Mouse (Mus musculus): ENCODE measurements around the gene Cnot3. TPM values are rescaled to one million over a fixed set of nuclear protein-coding genes. Genes with fewer than 3 reads are reported as not detected.
"Not testable (repeated sequence)": the region's sequence is repeated elsewhere in the genome, so short reads cannot be mapped to it uniquely, and the experiment has no call there.

The Cnot3 gene
- polyA plus RNA-seq, 1 experiment from 2014 or later = 51.4 TPM

- WGBS = 80% methylated on average over 31 of the region's 31 CpGs
- H3K27ac ChIP-seq = no peak overlapping the region
- no peaks in the 10 kb centered on the region for H3K27me3 ChIP-seq
- H3K36me3 ChIP-seq = peaks cover 25% of the 10 kb centered on the region
- no peaks in the 10 kb centered on the region for H3K4me1 ChIP-seq
- no peak overlapping the region for H3K4me2 ChIP-seq
- no peak overlapping the region for H3K9ac ChIP-seq
- no peak for ATAC-seq (ENCODE audit: borderline replicate concordance, extremely low read depth, low FRiP score, low TSS enrichment)
- no peak overlapping the region for H3K4me3 ChIP-seq
- no peaks in the 10 kb centered on the region for H3K9me3 ChIP-seq
Observed at GRCm38 (mm10) chr7:3685400-3686187, 40.5 kb downstream of the Cnot3 start.

GRCm38 (mm10) chr7:3691919-3692318 lies 46.9 kb downstream of the Cnot3 start:
- peaks cover 13% of the 10 kb centered on the region for H3K36me3 ChIP-seq
- 17% methylated on average over 3 of the region's 3 CpGs for WGBS
- H3K4me3 ChIP-seq = peak overlapping the region; percentile 74
- peak overlapping the region; percentile 88 for H3K9ac ChIP-seq
- H3K27ac ChIP-seq = peak overlapping the region; percentile 99; the same call in 1 of the 2 replicates
- no peaks in the 10 kb centered on the region for H3K27me3 ChIP-seq
- ATAC-seq (ENCODE audit: borderline replicate concordance, extremely low read depth, low FRiP score, low TSS enrichment) = no peak
- H3K4me1 ChIP-seq = peaks cover 22% of the 10 kb centered on the region
- H3K4me2 ChIP-seq = peak overlapping the region; percentile 83
- H3K9me3 ChIP-seq = no peaks in the 10 kb centered on the region

GRCm38 (mm10) chr7:3692382-3692986 lies 47.4 kb downstream of the Cnot3 start, which contains the start of gene Tsen34:
Gene Tsen34, plus strand, starts transcription at chr7:3692863.
- peak within 1 kb of the TSS; percentile 83 for H3K4me2 ChIP-seq
- peaks cover 14% of the 10 kb centered on the region for H3K36me3 ChIP-seq
- no peak; the same call in 1 of the 2 replicates for ATAC-seq (ENCODE audit: borderline replicate concordance, extremely low read depth, low FRiP score, low TSS enrichment)
- H3K27me3 ChIP-seq = no peaks in the 10 kb centered on the region
- H3K4me3 ChIP-seq = peak within 1 kb of the TSS; percentile 74
- peak within 1 kb of the TSS; percentile 99 for H3K27ac ChIP-seq
- WGBS = under 1% methylated on average over 49 of the region's 49 CpGs
- no peaks in the 10 kb centered on the region for H3K9me3 ChIP-seq
- H3K9ac ChIP-seq = peak within 1 kb of the TSS; percentile 88
- H3K4me1 ChIP-seq = peaks cover 22% of the 10 kb centered on the region

GRCm38 (mm10) chr7:3692987-3693808 lies 48.1 kb downstream of the Cnot3 start, which contains the start of gene Mboat7:
Gene Mboat7, minus strand, starts transcription at chr7:3693523.
- under 1% methylated on average over 55 of the region's 55 CpGs for WGBS
- Histone ChIP-seq H3K27ac (peak within 1 kb of the TSS; percentile 99), H3K4me3 (peak within 1 kb of the TSS; percentile 74), H3K36me3 (peaks cover 18% of the 10 kb centered on the region), H3K9me3 (no peaks in the 10 kb centered on the region), H3K9ac (peak within 1 kb of the TSS; percentile 88), H3K4me1 (peaks cover 22% of the 10 kb centered on the region), H3K4me2 (peak within 1 kb of the TSS; percentile 83), H3K27me3 (no peaks in the 10 kb centered on the region)
- ATAC-seq (ENCODE audit: borderline replicate concordance, extremely low read depth, low FRiP score, low TSS enrichment) = peak; percentile 91

GRCm38 (mm10) chr7:3693809-3694075 lies 48.7 kb downstream of the Cnot3 start:
- under 1% methylated on average over 18 of the region's 18 CpGs for WGBS

GRCm38 (mm10) chr7:3694076-3694948 lies 49.2 kb downstream of the Cnot3 start:
- H3K4me3 ChIP-seq = peak overlapping the region; percentile 74
- peak overlapping the region; percentile 99 for H3K27ac ChIP-seq
- peaks cover 22% of the 10 kb centered on the region for H3K4me1 ChIP-seq
- peak; percentile 77 for ATAC-seq (ENCODE audit: borderline replicate concordance, extremely low read depth, low FRiP score, low TSS enrichment)
- under 1% methylated on average over 55 of the region's 55 CpGs for WGBS
- H3K4me2 ChIP-seq = peak overlapping the region; percentile 83
- H3K9me3 ChIP-seq = no peaks in the 10 kb centered on the region
- peaks cover 25% of the 10 kb centered on the region for H3K36me3 ChIP-seq
- H3K9ac ChIP-seq = peak overlapping the region; percentile 88
- H3K27me3 ChIP-seq = no peaks in the 10 kb centered on the region

More at GRCm38 (mm10) chr7:3693809-3694075, 48.7 kb downstream of the Cnot3 start:
- Histone ChIP-seq H3K4me3 (peak overlapping the region; percentile 74), H3K27ac (peak overlapping the region; percentile 99), H3K36me3 (peaks cover 19% of the 10 kb centered on the region), H3K9ac (peak overlapping the region; percentile 88), H3K4me2 (peak overlapping the region; percentile 83), H3K4me1 (peaks cover 22% of the 10 kb centered on the region), H3K27me3 (no peaks in the 10 kb centered on the region), H3K9me3 (no peaks in the 10 kb centered on the region)
- no peak for ATAC-seq (ENCODE audit: borderline replicate concordance, extremely low read depth, low FRiP score, low TSS enrichment)

GRCm38 (mm10) chr7:3694949-3695305 lies 49.9 kb downstream of the Cnot3 start:
- ATAC-seq (ENCODE audit: borderline replicate concordance, extremely low read depth, low FRiP score, low TSS enrichment); H3K27me3 ChIP-seq; H3K9me3 ChIP-seq: not testable (repeated sequence)
- Histone ChIP-seq H3K27ac (peak overlapping the region; percentile 99), H3K36me3 (peaks cover 31% of the 10 kb centered on the region), H3K4me1 (peaks cover 22% of the 10 kb centered on the region), H3K9ac (peak overlapping the region; percentile 88), H3K4me2 (peak overlapping the region; percentile 83), H3K4me3 (peak overlapping the region; percentile 74)
- WGBS = 2% methylated on average over 9 of the region's 9 CpGs

- no peak for ATAC-seq (ENCODE audit: borderline replicate concordance, extremely low read depth, low FRiP score, low TSS enrichment)
- Histone ChIP-seq H3K27me3 (no peaks in the 10 kb centered on the region), H3K9ac (no peak overlapping the region), H3K4me2 (no peak overlapping the region), H3K36me3 (peaks cover 44% of the 10 kb centered on the region), H3K27ac (no peak overlapping the region), H3K9me3 (no peaks in the 10 kb centered on the region), H3K4me1 (peaks cover 15% of the 10 kb centered on the region), H3K4me3 (no peak overlapping the region)
- 94% methylated on average over 6 of the region's 6 CpGs for WGBS
Observed at GRCm38 (mm10) chr7:3698471-3698870, 53.4 kb downstream of the Cnot3 start.

GRCm38 (mm10) chr7:3703148-3703878 lies 58.2 kb downstream of the Cnot3 start:
- peak overlapping the region; percentile 79 for H3K9ac ChIP-seq
- WGBS = 20% methylated on average over 6 of the region's 6 CpGs
- H3K4me2 ChIP-seq = peak overlapping the region; percentile 59
- H3K36me3 ChIP-seq = peaks cover 53% of the 10 kb centered on the region
- ATAC-seq (ENCODE audit: borderline replicate concordance, extremely low read depth, low FRiP score, low TSS enrichment) = peak; percentile 32; the same call in 1 of the 2 replicates
- peak overlapping the region; percentile 69 for H3K4me3 ChIP-seq
- peak overlapping the region; percentile 80 for H3K27ac ChIP-seq
- peaks cover 24% of the 10 kb centered on the region for H3K4me1 ChIP-seq
- no peaks in the 10 kb centered on the region for H3K27me3 ChIP-seq
- H3K9me3 ChIP-seq = no peaks in the 10 kb centered on the region

GRCm38 (mm10) chr7:3703879-3704441 lies 58.9 kb downstream of the Cnot3 start, which contains the start of gene Rps9:
Gene Rps9, plus strand, starts transcription at chr7:3703993.
- Histone ChIP-seq H3K36me3 (peaks cover 46% of the 10 kb centered on the region), H3K9ac (peak within 1 kb of the TSS; percentile 79), H3K4me1 (peaks cover 24% of the 10 kb centered on the region), H3K27me3 (no peaks in the 10 kb centered on the region), H3K4me3 (peak within 1 kb of the TSS; percentile 69), H3K27ac (peak within 1 kb of the TSS; percentile 93), H3K4me2 (peak within 1 kb of the TSS; percentile 82), H3K9me3 (no peaks in the 10 kb centered on the region)
- WGBS = under 1% methylated on average over 42 of the region's 42 CpGs
- ATAC-seq (ENCODE audit: borderline replicate concordance, extremely low read depth, low FRiP score, low TSS enrichment) = peak; percentile 93

All from lung, embryonic 15.5 days (tissue).